Mouse (Mus musculus) olfactory bulb, adult 2 months (tissue): Measurements from ENCODE around the gene Mbnl2. TPM values are rescaled to one million over a fixed set of nuclear protein-coding genes. Genes with fewer than 3 reads are reported as not detected.

ENCODE experiments used
- H3K27ac ChIP-seq: fragments of 200-500 bp; 2 replicates; pipeline ENCODE4 v1.5.1; 2012; ENCODE audit warnings: low read depth, low read length; ENCODE audit not compliant: insufficient read depth
- H3K4me1 ChIP-seq: fragments of 200-500 bp; 2 replicates; pipeline ENCODE4 v1.6.1; 2012; ENCODE audit warnings: low read length; ENCODE audit not compliant: control insufficient read depth, insufficient read depth
- H3K4me3 ChIP-seq: fragments of 200-500 bp; 2 replicates; pipeline ENCODE4 v1.5.1; 2012; ENCODE audit warnings: mild to moderate bottlenecking, low read depth, low read length, moderate library complexity; ENCODE audit not compliant: insufficient read depth
- CTCF ChIP-seq: fragments of 200-500 bp; IDR thresholded peaks from 2 replicates; pipeline ENCODE4 v1.5.1; 2012; ENCODE audit warnings: low read depth, mild to moderate bottlenecking, low read length, moderate library complexity; ENCODE audit not compliant: insufficient read depth
- POLR2A ChIP-seq: fragments of 200-500 bp; IDR thresholded peaks from 2 replicates; pipeline ENCODE4 v1.6.1; 2012; ENCODE audit warnings: mild to moderate bottlenecking, low read depth, low read length, moderate library complexity; ENCODE audit not compliant: insufficient read depth
- WGBS: fragments of 180-500 bp; shearing (Covaris S2); methylation state at CpG from one replicate; pipeline ENCODE4 v1.1.7; 2018; 5-methylcytosine and 5-hydroxymethylcytosine counted together
- polyA plus RNA-seq: library from polyadenylated mRNA; stranded (reverse); fragments of >200 nt; gene quantifications from 2 replicates; pipeline ENCODE4 v1.2.4, GENCODE M21; 2012; ENCODE audit warnings: low replicate concordance; ENCODE audit not compliant: missing spikeins, insufficient read depth, insufficient read length

Gene Mbnl2
- polyA plus RNA-seq, 1 experiment = 206 TPM

GRCm38 (mm10) chr14:120300191-120300590 lies 24.7 kb downstream of the Mbnl2 start:
- no peak for TF ChIP-seq POLR2A
- TF ChIP-seq CTCF = no peak
- 64% methylated on average over 4 of the region's 4 CpGs for WGBS
- Histone ChIP-seq H3K4me1 (peaks cover 23% of the 10 kb centered on the region), H3K27ac (peak overlapping the region; percentile 51), H3K4me3 (no peak overlapping the region)

- Histone ChIP-seq H3K4me1 (peaks cover 19% of the 10 kb centered on the region), H3K4me3 (no peak overlapping the region), H3K27ac (no peak overlapping the region)
- 60% methylated on average over 4 of the region's 4 CpGs for WGBS
- no peak for TF ChIP-seq CTCF
- TF ChIP-seq POLR2A = no peak
Measured at GRCm38 (mm10) chr14:120300814-120301213, 25.3 kb downstream of the Mbnl2 start.

- no peak overlapping the region for H3K27ac ChIP-seq
Measured at GRCm38 (mm10) chr14:120302913-120303548, 27.6 kb downstream of the Mbnl2 start.

DNA sequence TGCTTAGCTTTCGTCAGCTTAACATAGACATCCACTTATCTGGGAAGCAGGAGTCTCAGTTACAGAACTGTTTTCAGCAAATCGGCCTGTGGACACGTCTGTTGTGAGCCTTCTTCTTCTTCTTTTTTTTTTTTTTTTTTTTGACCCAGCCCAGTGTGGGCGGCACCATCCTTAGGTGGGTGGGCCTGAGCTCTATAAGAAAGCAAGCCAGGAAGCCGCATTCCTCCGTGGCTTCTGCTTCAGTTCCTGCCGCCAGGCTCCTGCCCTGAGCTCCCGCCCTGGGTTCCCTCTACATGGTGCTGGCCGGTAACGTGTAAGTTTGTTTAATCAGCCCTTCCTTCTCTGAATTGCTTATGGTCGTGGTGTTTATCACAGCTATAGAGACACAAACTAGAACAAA lies 30.8 kb downstream of the Mbnl2 start:
- TF ChIP-seq POLR2A (no peak), CTCF (no peak)
- no peak overlapping the region for H3K27ac ChIP-seq
- no peak overlapping the region for H3K4me3 ChIP-seq
- peaks cover 37% of the 10 kb centered on the region for H3K4me1 ChIP-seq
- WGBS = 67% methylated on average over 11 of the region's 11 CpGs

More at GRCm38 (mm10) chr14:120302913-120303548, 27.6 kb downstream of the Mbnl2 start:
- peaks cover 19% of the 10 kb centered on the region for H3K4me1 ChIP-seq
- TF ChIP-seq POLR2A = no peak
- no peak for TF ChIP-seq CTCF
- WGBS = 19% methylated on average over 6 of the region's 6 CpGs
- H3K4me3 ChIP-seq = no peak overlapping the region

DNA sequence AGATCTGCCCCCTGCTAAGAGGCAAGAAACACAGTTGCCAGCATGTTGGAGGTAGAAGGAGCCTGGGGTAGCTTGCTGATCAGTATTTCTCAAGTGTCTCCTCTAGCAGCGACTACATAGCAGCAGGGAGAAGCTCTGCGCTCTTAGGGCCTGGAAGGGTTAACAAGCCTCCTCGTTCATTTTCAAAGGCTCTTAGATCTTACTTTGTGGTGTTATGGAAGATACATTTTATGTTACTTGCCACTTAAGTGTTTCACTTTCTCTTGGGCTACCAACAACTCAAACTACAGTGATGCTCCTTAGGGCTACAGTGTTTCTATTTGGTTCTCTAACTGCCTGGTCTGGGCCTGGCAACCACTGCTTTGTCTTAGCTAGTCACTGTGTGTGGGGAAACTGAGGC lies 31.9 kb downstream of the Mbnl2 start:
- Histone ChIP-seq H3K4me3 (no peak overlapping the region), H3K27ac (peak overlapping the region; percentile 20; the same call in 1 of the 2 replicates), H3K4me1 (peaks cover 42% of the 10 kb centered on the region)
- WGBS = 49% methylated on average over 3 of the region's 3 CpGs
- TF ChIP-seq CTCF (no peak), POLR2A (no peak)

GRCm38 (mm10) chr14:120307963-120308362 lies 32.5 kb downstream of the Mbnl2 start:
- TF ChIP-seq POLR2A = no peak
- no peak for TF ChIP-seq CTCF
- H3K4me3 ChIP-seq = no peak overlapping the region
- peaks cover 40% of the 10 kb centered on the region for H3K4me1 ChIP-seq
- WGBS = 21% methylated on average over 4 of the region's 4 CpGs
- no peak overlapping the region for H3K27ac ChIP-seq

- peaks cover 38% of the 10 kb centered on the region for H3K4me1 ChIP-seq
- no peak overlapping the region for H3K4me3 ChIP-seq
- H3K27ac ChIP-seq = no peak overlapping the region
- TF ChIP-seq CTCF (no peak), POLR2A (no peak)
- 83% methylated on average over 6 of the region's 6 CpGs for WGBS
Measured at GRCm38 (mm10) chr14:120309691-120310090, 34.2 kb downstream of the Mbnl2 start.

GRCm38 (mm10) chr14:120311330-120312097 lies 36.0 kb downstream of the Mbnl2 start:
- TF ChIP-seq CTCF (no peak), POLR2A (no peak)
- Histone ChIP-seq H3K27ac (no peak overlapping the region), H3K4me1 (peaks cover 39% of the 10 kb centered on the region), H3K4me3 (no peak overlapping the region)
- WGBS = 62% methylated on average over 12 of the region's 12 CpGs

- TF ChIP-seq POLR2A (no peak), CTCF (no peak)
- WGBS = 90% methylated on average over 12 of the region's 12 CpGs
- Histone ChIP-seq H3K4me1 (peaks cover 31% of the 10 kb centered on the region), H3K27ac (no peak overlapping the region), H3K4me3 (no peak overlapping the region)
Measured at GRCm38 (mm10) chr14:120312661-120313406, 37.4 kb downstream of the Mbnl2 start.
